Mouse (Mus musculus) thymus, adult 2 months (tissue): ENCODE measurements around the gene Arv1.

Experiments used
- CTCF ChIP-seq: fragments of 200-500 bp; IDR thresholded peaks from 2 replicates; pipeline ENCODE4 v1.5.1; 2012; ENCODE audit warnings: mild to moderate bottlenecking, control low read depth, low read length, moderate library complexity, borderline replicate concordance; ENCODE audit not compliant: control insufficient read depth, poor library complexity, insufficient read depth; ENCODE audit errors: extremely low read depth
- POLR2A ChIP-seq: fragments of 200-500 bp; IDR thresholded peaks from 2 replicates; pipeline ENCODE4 v1.6.1; 2012; ENCODE audit warnings: mild to moderate bottlenecking, low read length, control low read depth, moderate library complexity; ENCODE audit not compliant: control insufficient read depth, poor library complexity, insufficient read depth; ENCODE audit errors: extremely low read depth

GRCm38 (mm10) chr8:124691706-124692105 is 30.2 kb upstream of the Arv1 start:
- TF ChIP-seq CTCF (no peak), POLR2A (no peak)
